Mouse (Mus musculus) heart, adult 2 months (tissue): ENCODE measurements around the gene Adamtsl1.

Experiments
- CTCF ChIP-seq: fragments of 200-600 bp; IDR thresholded peaks from 2 replicates; pipeline ENCODE4 v1.8.1; 2022; ENCODE audit warnings: antibody characterized with exemption, mild to moderate bottlenecking, moderate library complexity
- EP300 ChIP-seq: fragments of 200-500 bp; IDR thresholded peaks from 2 replicates; pipeline ENCODE4 v1.6.1; 2011; ENCODE audit warnings: low read depth, low read length, control low read depth; ENCODE audit not compliant: insufficient read depth
- POLR2A ChIP-seq: fragments of 200-500 bp; IDR thresholded peaks from 2 replicates; pipeline ENCODE4 v1.6.1; 2011; ENCODE audit warnings: mild to moderate bottlenecking, low read depth, low read length, control low read depth; ENCODE audit not compliant: insufficient read depth

DNA sequence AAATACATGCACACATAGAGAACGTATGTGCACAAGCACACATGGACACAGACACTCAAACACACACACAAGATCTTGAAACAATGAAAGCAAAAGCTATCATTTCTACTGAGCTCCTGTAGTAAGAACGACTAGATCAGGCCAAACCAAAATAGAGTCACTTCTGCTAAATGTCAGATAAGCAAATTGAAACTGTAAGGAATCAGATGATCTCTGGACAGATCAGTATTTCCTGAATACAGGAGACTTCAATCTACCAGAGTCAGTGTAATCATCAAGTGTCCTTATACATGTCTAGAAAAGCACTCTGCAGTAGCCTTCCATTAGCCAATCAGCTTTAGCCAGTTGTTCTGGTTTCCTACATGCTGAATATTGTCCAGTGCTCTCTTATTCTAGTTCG is 441.4 kb downstream of the Adamtsl1 start:
- no peak for TF ChIP-seq EP300
- no peak for TF ChIP-seq CTCF
- no peak for TF ChIP-seq POLR2A
